Mouse (Mus musculus): ENCODE measurements around the gene Dnase1l3.

Dnase1l3 gene

GRCm38 (mm10) chr14:7981226-7981625 lies 13.1 kb downstream of the Dnase1l3 start:
- DNase-seq (ENCODE audit: extremely low read depth, low read depth, low spot score) = peak; percentile 88

GRCm38 (mm10) chr14:7978183-7978582 lies 16.2 kb downstream of the Dnase1l3 start:
- DNase-seq (ENCODE audit: extremely low read depth, low read depth, low spot score) = no peak

GRCm38 (mm10) chr14:7977471-7977870 lies 16.9 kb downstream of the Dnase1l3 start:
- DNase-seq (ENCODE audit: extremely low read depth, low read depth, low spot score) = no peak

- DNase-seq (ENCODE audit: extremely low read depth, low read depth, low spot score) = no peak
Observed at GRCm38 (mm10) chr14:7975177-7975576, 19.2 kb downstream of the Dnase1l3 start.

- DNase-seq (ENCODE audit: extremely low read depth, low read depth, low spot score) = no peak
Observed at GRCm38 (mm10) chr14:7974643-7975042, 19.7 kb downstream of the Dnase1l3 start.

GRCm38 (mm10) chr14:7971889-7972493 lies 22.4 kb downstream of the Dnase1l3 start:
- DNase-seq (ENCODE audit: extremely low read depth, low read depth, low spot score) = no peak

- DNase-seq (ENCODE audit: extremely low read depth, low read depth, low spot score) = no peak
Observed at GRCm38 (mm10) chr14:7964219-7964889, 30.0 kb downstream of the Dnase1l3 start.

- no peak for DNase-seq (ENCODE audit: extremely low read depth, low read depth, low spot score)
Observed at GRCm38 (mm10) chr14:7963160-7963559, 31.2 kb downstream of the Dnase1l3 start.

GRCm38 (mm10) chr14:7962626-7963025 lies 31.7 kb downstream of the Dnase1l3 start:
- peak; percentile 43 for DNase-seq (ENCODE audit: extremely low read depth, low read depth, low spot score)

GRCm38 (mm10) chr14:7961714-7962113 lies 32.7 kb downstream of the Dnase1l3 start:
- DNase-seq (ENCODE audit: extremely low read depth, low read depth, low spot score) = no peak

- DNase-seq (ENCODE audit: extremely low read depth, low read depth, low spot score) = no peak
Observed at GRCm38 (mm10) chr14:7960616-7961015, 33.8 kb downstream of the Dnase1l3 start.

- DNase-seq (ENCODE audit: extremely low read depth, low read depth, low spot score) = no peak
Observed at GRCm38 (mm10) chr14:7957049-7957448, 37.3 kb downstream of the Dnase1l3 start, which contains the start of gene Gm45521. TSS of gene Gm45521 (plus strand) at chr14:7957288.

GRCm38 (mm10) chr14:7956427-7956826 lies 37.9 kb downstream of the Dnase1l3 start:
- no peak for DNase-seq (ENCODE audit: extremely low read depth, low read depth, low spot score)

- no peak for DNase-seq (ENCODE audit: extremely low read depth, low read depth, low spot score)
Observed at GRCm38 (mm10) chr14:7954071-7954471, 40.3 kb downstream of the Dnase1l3 start.

- no peak for DNase-seq (ENCODE audit: extremely low read depth, low read depth, low spot score)
Observed at GRCm38 (mm10) chr14:7952610-7953254, 41.6 kb downstream of the Dnase1l3 start.

- no peak for DNase-seq (ENCODE audit: extremely low read depth, low read depth, low spot score)
Observed at GRCm38 (mm10) chr14:7951234-7951633, 43.1 kb downstream of the Dnase1l3 start.

- DNase-seq (ENCODE audit: extremely low read depth, low read depth, low spot score) = no peak
Observed at GRCm38 (mm10) chr14:7945261-7945660, 49.1 kb downstream of the Dnase1l3 start.

- DNase-seq (ENCODE audit: extremely low read depth, low read depth, low spot score) = no peak
Observed at GRCm38 (mm10) chr14:7944349-7945039, 49.9 kb downstream of the Dnase1l3 start.

GRCm38 (mm10) chr14:7943801-7944135 lies 50.6 kb downstream of the Dnase1l3 start:
- DNase-seq (ENCODE audit: extremely low read depth, low read depth, low spot score) = no peak

- no peak for DNase-seq (ENCODE audit: extremely low read depth, low read depth, low spot score)
Observed at GRCm38 (mm10) chr14:7943101-7943800, 51.1 kb downstream of the Dnase1l3 start.

- DNase-seq (ENCODE audit: extremely low read depth, low read depth, low spot score) = no peak
Observed at GRCm38 (mm10) chr14:7941413-7941812, 53.0 kb downstream of the Dnase1l3 start.

Measured in fat pad, adult 2 months (tissue).